27 mouse cellular contexts compared by ENCODE assay signal in genomic region chr19:29608212-29608611, GRCm38 (mm10).
"Had no signal": no experiment of that assay in that cellular context is flagged by ENCODE, and none has a peak within 500 bp of the region (broad histone marks: within the 10 kb centered on the region; RNA-seq: fewer than 3 reads in every experiment).

No protein-coding gene starts in this region.

- H3K27ac ChIP-seq: heart, adult 2 months; heart, embryonic 13.5 days; heart, embryonic 15.5 days; hindbrain, embryonic 13.5 days; hindbrain, embryonic 15.5 days; hindbrain, postnatal 0 days; layer of hippocampus, adult 2 months; left cerebral cortex, adult 2 months; limb, embryonic 10.5 days; limb, embryonic 12.5 days; liver, embryonic 13.5 days had no signal

- H3K9ac ChIP-seq: heart, embryonic 13.5 days; heart, embryonic 15.5 days; hindbrain, embryonic 13.5 days; hindbrain, embryonic 15.5 days; limb, embryonic 12.5 days; liver, embryonic 13.5 days; liver, embryonic 15.5 days had no signal

- H3K9me3 ChIP-seq: heart, embryonic 13.5 days; heart, embryonic 15.5 days; hindbrain, embryonic 13.5 days; hindbrain, embryonic 15.5 days; limb, embryonic 10.5 days; limb, embryonic 12.5 days; liver, embryonic 13.5 days; liver, embryonic 15.5 days had no signal

- H3K27me3 ChIP-seq: hindbrain, embryonic 13.5 days; hindbrain, embryonic 15.5 days; limb, embryonic 12.5 days; liver, embryonic 13.5 days; liver, embryonic 15.5 days had no signal

- DNase-seq: gastrocnemius, postnatal 14 days; gastrocnemius, postnatal 36 days; heart, adult 11 months; heart, adult 2 months; heart, postnatal 14 days; heart, postnatal 36 days; kidney, adult 11 months; kidney, adult 2 months; kidney, adult 9 months; kidney, postnatal 10 days; kidney, postnatal 25 days; kidney, postnatal 4 days; liver; liver, embryonic 13.5 days had no signal

- H3K4me3 ChIP-seq: heart, adult 2 months; heart, embryonic 13.5 days; heart, embryonic 15.5 days; hindbrain, embryonic 13.5 days; hindbrain, embryonic 15.5 days; layer of hippocampus, adult 2 months; left cerebral cortex, adult 2 months; limb, embryonic 10.5 days; limb, embryonic 12.5 days; liver, embryonic 13.5 days; liver, embryonic 15.5 days had no signal

- H3K4me2 ChIP-seq: heart, embryonic 11.5 days; heart, embryonic 13.5 days; heart, embryonic 15.5 days; hindbrain, embryonic 13.5 days; hindbrain, embryonic 15.5 days; limb, embryonic 12.5 days; liver, embryonic 11.5 days; liver, embryonic 13.5 days; liver, embryonic 15.5 days had no signal

- ATAC-seq: hindbrain, postnatal 0 days; intestine, embryonic 16.5 days had no signal

- H3K4me1 ChIP-seq: hindbrain, embryonic 13.5 days; hindbrain, embryonic 15.5 days; limb, embryonic 10.5 days; limb, embryonic 12.5 days had no signal
